Mouse (Mus musculus) urinary bladder, adult 2 months (tissue): ENCODE measurements around the gene Itpkc. TPM values are rescaled to one million over a fixed set of nuclear protein-coding genes. Genes with fewer than 3 reads are reported as not detected.

Experiments used
- DNase-seq: peaks from one replicate; pipeline ENCODE4 v3.0.0; 2022; ENCODE audit warnings: low spot score
- polyA plus RNA-seq: library from polyadenylated mRNA; depleted of rRNA; stranded (reverse); fragments of >200 nt; gene quantifications from 2 replicates; pipeline ENCODE4 v1.2.3, GENCODE M21; 2012; rRNA removed

Gene Itpkc
- polyA plus RNA-seq, 1 experiment = 9.9 TPM

GRCm38 (mm10) chr7:27165007-27165655 lies 63.3 kb downstream of the Itpkc start:
- no peak for DNase-seq

GRCm38 (mm10) chr7:27164112-27164947 lies 64.1 kb downstream of the Itpkc start:
- DNase-seq = no peak

GRCm38 (mm10) chr7:27163450-27163805 lies 65.0 kb downstream of the Itpkc start:
- DNase-seq = no peak

- no peak for DNase-seq
Observed at GRCm38 (mm10) chr7:27162780-27163449, 65.5 kb downstream of the Itpkc start.

GRCm38 (mm10) chr7:27161744-27162143 lies 66.7 kb downstream of the Itpkc start:
- no peak for DNase-seq

GRCm38 (mm10) chr7:27160921-27161320 lies 67.5 kb downstream of the Itpkc start:
- DNase-seq = no peak

GRCm38 (mm10) chr7:27159882-27160281 lies 68.6 kb downstream of the Itpkc start:
- DNase-seq = peak; percentile 77

DNA sequence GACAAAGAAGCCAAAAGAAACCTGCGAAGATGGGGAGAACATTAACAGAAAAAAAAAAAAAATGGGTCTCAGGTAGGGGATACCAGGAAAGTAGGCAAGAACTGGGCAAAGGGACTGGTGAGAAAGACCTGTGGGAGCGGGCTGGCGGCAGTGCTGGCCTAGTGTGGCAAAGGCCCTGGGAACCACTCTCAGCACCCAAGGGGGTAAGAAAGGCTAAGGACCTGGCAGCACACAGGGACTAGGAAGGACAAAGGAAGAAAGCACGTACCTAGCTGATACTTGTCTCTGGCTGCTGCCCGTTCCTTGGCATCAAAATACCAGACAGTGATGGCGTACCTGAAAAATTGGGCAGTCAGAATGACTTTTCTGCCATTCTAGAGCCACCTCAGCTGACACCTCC lies 69.2 kb downstream of the Itpkc start:
- DNase-seq = no peak

- DNase-seq = no peak
Observed at GRCm38 (mm10) chr7:27158171-27158570, 70.3 kb downstream of the Itpkc start.

Other genes with a start within 250 kb of the Itpkc start
- not detected in 2 replicates for gene Cyp2a12, start 199.6 kb downstream of the Itpkc start, polyA plus RNA-seq
- 30.4 and 47.4 TPM in 2 replicates for gene Cyp2f2, start 108.8 kb downstream of the Itpkc start, polyA plus RNA-seq
- gene Cyp2t4, start 74.9 kb downstream of the Itpkc start, polyA plus RNA-seq = not detected in 2 replicates
- gene Egln2, start 61.9 kb downstream of the Itpkc start, polyA plus RNA-seq = 64.2 and 67.5 TPM in 2 replicates
- gene Rab4b, start 49.8 kb downstream of the Itpkc start, polyA plus RNA-seq = 69.2 and 85.6 TPM in 2 replicates
- gene Gm21983, start 47.6 kb downstream of the Itpkc start, polyA plus RNA-seq = not detected in 2 replicates
- gene Mia, start 47.5 kb downstream of the Itpkc start, polyA plus RNA-seq = 0.23 and 0.47 TPM in 2 replicates
- gene BC024978, start 32.9 kb downstream of the Itpkc start, polyA plus RNA-seq = 11.1 and 12.0 TPM in 2 replicates
- 114 and 140 TPM in 2 replicates for gene Snrpa, start 32.4 kb downstream of the Itpkc start, polyA plus RNA-seq
- 20.4 and 20.7 TPM in 2 replicates for gene Coq8b, start 4.4 kb upstream of the Itpkc start, polyA plus RNA-seq
- gene Numbl, start 29.8 kb upstream of the Itpkc start, polyA plus RNA-seq = 44.1 and 47.3 TPM in 2 replicates
- gene Ltbp4, start 109.0 kb upstream of the Itpkc start, polyA plus RNA-seq = 176 and 335 TPM in 2 replicates
- gene Shkbp1, start 127.4 kb upstream of the Itpkc start, polyA plus RNA-seq = 39.4 and 46.5 TPM in 2 replicates
- 0.43 and 0.67 TPM in 2 replicates for gene Gm20479, start 128.8 kb upstream of the Itpkc start, polyA plus RNA-seq
- gene Sptbn4, start 219.0 kb upstream of the Itpkc start, polyA plus RNA-seq = 0.53 and 0.74 TPM in 2 replicates
- gene Blvrb, start 219.3 kb upstream of the Itpkc start, polyA plus RNA-seq = 46.5 and 51.3 TPM in 2 replicates
- gene Sertad3, start 245.1 kb upstream of the Itpkc start, polyA plus RNA-seq = 22.0 and 29.1 TPM in 2 replicates